Mouse (Mus musculus): ENCODE data around the gene Tubd1.

DNA sequence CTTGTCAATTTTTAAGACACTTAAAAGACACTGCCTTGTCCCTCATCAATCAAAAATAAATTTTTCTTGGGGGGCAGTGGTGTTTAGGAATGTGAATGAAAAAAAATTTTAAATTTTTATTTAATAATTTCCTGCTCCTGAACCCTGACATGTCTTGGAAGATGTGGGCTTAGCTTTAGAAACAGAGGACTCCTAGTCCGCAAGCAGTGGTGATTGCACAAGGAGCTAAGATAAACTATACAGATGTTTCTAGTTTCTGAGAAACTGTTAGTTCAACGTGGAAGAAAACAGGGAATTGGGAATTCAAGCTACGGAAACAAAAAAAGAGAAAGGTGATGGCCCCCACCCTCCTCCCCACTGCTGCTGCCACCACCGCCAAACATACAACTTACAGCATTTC is 27.1 kb downstream of the Tubd1 start:
- no peak for TF ChIP-seq POLR2A (IDR thresholded peaks at IDR 0.05; ENCODE audit: control insufficient read depth, low read depth, low read length)
- TF ChIP-seq CTCF (IDR thresholded peaks at IDR 0.05; ENCODE audit: control insufficient read depth, insufficient read depth, insufficient replicate concordance, low read depth, low read length): no peak
